Mouse (Mus musculus): ENCODE results near the gene Sept6. TPM values are rescaled to one million over a fixed set of nuclear protein-coding genes. Genes with fewer than 3 reads are reported as not detected.
"Not testable (repeated sequence)": the region's sequence is repeated elsewhere in the genome, so short reads cannot be mapped to it uniquely, and the experiment has no call there.

The Sept6 gene
- polyA plus RNA-seq, 1 experiment from 2014 or later, result 18.6 TPM

- Histone ChIP-seq H3K4me2 (peak within 1 kb of the TSS; percentile 70), H3K4me3 (ENCODE audit: low read depth, low read length) (peak within 1 kb of the TSS; percentile 54), H3K9ac (peak within 1 kb of the TSS; percentile 60), H3K27ac (ENCODE audit: low read depth) (peak within 1 kb of the TSS; percentile 58; the same call in 1 of the 2 replicates), H3K27me3 (ENCODE audit: insufficient read depth, low read length) (no peaks in the 10 kb centered on the region), H3K36me3 (ENCODE audit: insufficient read depth) (no peaks in the 10 kb centered on the region), H3K9me3 (ENCODE audit: low read depth, low read length) (no peaks in the 10 kb centered on the region), H3K4me1 (ENCODE audit: insufficient read depth) (no peaks in the 10 kb centered on the region)
- TF ChIP-seq CTCF (IDR thresholded peaks at IDR 0.05; ENCODE audit: low read depth), result no peak
- DNase-seq, result peak; percentile 31
- 11% methylated on average over 37 of the region's 47 CpGs for WGBS
- ATAC-seq (ENCODE audit: insufficient read depth), result peak; percentile 72
Observed at GRCm38 (mm10) chrX:36902321-36903114, 89.1 kb downstream of the Sept6 start, which contains the start of gene Nkrf. TSS of gene Nkrf (minus strand) at chrX:36902899.

- H3K36me3 ChIP-seq (ENCODE audit: insufficient read depth), result no peaks in the 10 kb centered on the region
- ATAC-seq (ENCODE audit: insufficient read depth) (no peak), DNase-seq (no peak)
- H3K27me3 ChIP-seq (ENCODE audit: insufficient read depth, low read length), result no peaks in the 10 kb centered on the region
- peak overlapping the region; percentile 70 for H3K4me2 ChIP-seq
- WGBS, result 22% methylated on average over 3 of the region's 3 CpGs
- no peak for TF ChIP-seq CTCF (IDR thresholded peaks at IDR 0.05; ENCODE audit: low read depth)
- H3K9me3 ChIP-seq (ENCODE audit: low read depth, low read length), result no peaks in the 10 kb centered on the region
- H3K4me1 ChIP-seq (ENCODE audit: insufficient read depth), result no peaks in the 10 kb centered on the region
- H3K9ac ChIP-seq, result peak overlapping the region; percentile 60; the same call in 1 of the 2 replicates
- peak overlapping the region; percentile 54 for H3K4me3 ChIP-seq (ENCODE audit: low read depth, low read length)
- no peak overlapping the region for H3K27ac ChIP-seq (ENCODE audit: low read depth)
Observed at GRCm38 (mm10) chrX:36901655-36902054, 89.9 kb downstream of the Sept6 start.

- H3K4me2 ChIP-seq; H3K9me3 ChIP-seq (ENCODE audit: low read depth, low read length); H3K27me3 ChIP-seq (ENCODE audit: insufficient read depth, low read length); H3K9ac ChIP-seq; ATAC-seq (ENCODE audit: insufficient read depth); H3K27ac ChIP-seq (ENCODE audit: low read depth); H3K4me3 ChIP-seq (ENCODE audit: low read depth, low read length); H3K36me3 ChIP-seq (ENCODE audit: insufficient read depth); H3K4me1 ChIP-seq (ENCODE audit: insufficient read depth): not testable (repeated sequence)
- TF ChIP-seq CTCF (IDR thresholded peaks at IDR 0.05; ENCODE audit: low read depth), result peak; percentile 18; the same call in 1 of the 2 replicates
- peak; percentile 20 for DNase-seq
- 33% methylated on average over 1 of the region's 1 CpGs for WGBS
Observed at GRCm38 (mm10) chrX:36898931-36899330, 92.7 kb downstream of the Sept6 start.

GRCm38 (mm10) chrX:36884719-36885118, 106.9 kb downstream of the Sept6 start:
- no peak overlapping the region for H3K9ac ChIP-seq
- H3K4me3 ChIP-seq (ENCODE audit: low read depth, low read length), result no peak overlapping the region
- no peaks in the 10 kb centered on the region for H3K27me3 ChIP-seq (ENCODE audit: insufficient read depth, low read length)
- no peak overlapping the region for H3K4me2 ChIP-seq
- H3K9me3 ChIP-seq (ENCODE audit: low read depth, low read length), result no peaks in the 10 kb centered on the region
- DNase-seq (peak; percentile 16), ATAC-seq (ENCODE audit: insufficient read depth) (no peak)
- H3K4me1 ChIP-seq (ENCODE audit: insufficient read depth), result no peaks in the 10 kb centered on the region
- TF ChIP-seq CTCF (IDR thresholded peaks at IDR 0.05; ENCODE audit: low read depth), result peak; percentile 48
- WGBS, result 95% methylated on average over 1 of the region's 1 CpGs
- no peak overlapping the region for H3K27ac ChIP-seq (ENCODE audit: low read depth)
- 0 out of 2 replicates have a peak, but pooled peaks cover 11% of the 10 kb centered on the region for H3K36me3 ChIP-seq (ENCODE audit: insufficient read depth)

GRCm38 (mm10) chrX:36874704-36875128, 116.9 kb downstream of the Sept6 start:
- Histone ChIP-seq H3K27me3 (ENCODE audit: insufficient read depth, low read length) (no peaks in the 10 kb centered on the region), H3K9ac (peak overlapping the region; percentile 73), H3K36me3 (ENCODE audit: insufficient read depth) (0 out of 2 replicates have a peak, but pooled peaks cover 3% of the 10 kb centered on the region), H3K27ac (ENCODE audit: low read depth) (peak overlapping the region; percentile 76; the same call in 1 of the 2 replicates), H3K4me1 (ENCODE audit: insufficient read depth) (no peaks in the 10 kb centered on the region), H3K4me2 (peak overlapping the region; percentile 64), H3K4me3 (ENCODE audit: low read depth, low read length) (peak overlapping the region; percentile 63), H3K9me3 (ENCODE audit: low read depth, low read length) (no peaks in the 10 kb centered on the region)
- DNase-seq, result peak; percentile 43
- TF ChIP-seq CTCF (IDR thresholded peaks at IDR 0.05; ENCODE audit: low read depth), result no peak
- 6% methylated on average over 25 of the region's 36 CpGs for WGBS
- ATAC-seq (ENCODE audit: insufficient read depth), result peak; percentile 64

- H3K9me3 ChIP-seq (ENCODE audit: low read depth, low read length), result no peaks in the 10 kb centered on the region
- WGBS, result 10% methylated on average over 54 of the region's 57 CpGs
- no peaks in the 10 kb centered on the region for H3K4me1 ChIP-seq (ENCODE audit: insufficient read depth)
- TF ChIP-seq CTCF (IDR thresholded peaks at IDR 0.05; ENCODE audit: low read depth), result no peak
- ATAC-seq (ENCODE audit: insufficient read depth) (peak; percentile 97), DNase-seq (peak; percentile 85)
- peak overlapping the region; percentile 76; the same call in 1 of the 2 replicates for H3K27ac ChIP-seq (ENCODE audit: low read depth)
- no peaks in the 10 kb centered on the region for H3K27me3 ChIP-seq (ENCODE audit: insufficient read depth, low read length)
- H3K9ac ChIP-seq, result peak overlapping the region; percentile 73
- peak overlapping the region; percentile 63 for H3K4me3 ChIP-seq (ENCODE audit: low read depth, low read length)
- 0 out of 2 replicates have a peak, but pooled peaks cover 3% of the 10 kb centered on the region for H3K36me3 ChIP-seq (ENCODE audit: insufficient read depth)
- H3K4me2 ChIP-seq, result peak overlapping the region; percentile 64
Observed at GRCm38 (mm10) chrX:36874178-36874696, 117.4 kb downstream of the Sept6 start.

GRCm38 (mm10) chrX:36873765-36874164, 117.8 kb downstream of the Sept6 start, which contains the start of the genes Ube2a and C330007P06Rik:
TSS of gene Ube2a (plus strand) at chrX:36873900.
TSS of gene C330007P06Rik (minus strand) at chrX:36874111.
- ATAC-seq (ENCODE audit: insufficient read depth) (peak; percentile 30), DNase-seq (no peak)
- Histone ChIP-seq H3K27me3 (ENCODE audit: insufficient read depth, low read length) (no peaks in the 10 kb centered on the region), H3K9me3 (ENCODE audit: low read depth, low read length) (no peaks in the 10 kb centered on the region), H3K27ac (ENCODE audit: low read depth) (peak within 1 kb of the TSS; percentile 76; the same call in 1 of the 2 replicates), H3K36me3 (ENCODE audit: insufficient read depth) (0 out of 2 replicates have a peak, but pooled peaks cover 3% of the 10 kb centered on the region), H3K4me1 (ENCODE audit: insufficient read depth) (no peaks in the 10 kb centered on the region), H3K4me2 (peak within 1 kb of the TSS; percentile 64), H3K4me3 (ENCODE audit: low read depth, low read length) (peak within 1 kb of the TSS; percentile 63), H3K9ac (peak within 1 kb of the TSS; percentile 73)
- no peak for TF ChIP-seq CTCF (IDR thresholded peaks at IDR 0.05; ENCODE audit: low read depth)
- 20% methylated on average over 8 of the region's 8 CpGs for WGBS
